Mouse (Mus musculus) midbrain, embryonic 13.5 days (tissue): ENCODE data around the gene Eps8. TPM values are rescaled to one million over a fixed set of nuclear protein-coding genes. Genes with fewer than 3 reads are reported as not detected.

Experiments
- ATAC-seq: fragments of 200-750 bp; cut with Nextera tagmentation; 2 replicates; pipeline ENCODE4 v1.8.0; 2017; ENCODE audit warnings: mild to moderate bottlenecking, moderate TSS enrichment, moderate library complexity
- H3K27ac ChIP-seq: fragments of 300-500 bp; sonication (generic); 2 replicates; pipeline ENCODE4 v1.5.1; 2015; ENCODE audit warnings: inconsistent platforms, mild to moderate bottlenecking, moderate library complexity
- H3K27me3 ChIP-seq: fragments of 300-500 bp; sonication (generic); 2 replicates; pipeline ENCODE4 v1.6.1; 2015; ENCODE audit warnings: mild to moderate bottlenecking, inconsistent platforms
- H3K36me3 ChIP-seq: fragments of 300-500 bp; sonication (generic); 2 replicates; pipeline ENCODE4 v1.6.1; 2015; ENCODE audit warnings: mild to moderate bottlenecking, inconsistent platforms
- H3K4me1 ChIP-seq: fragments of 300-500 bp; sonication (generic); replicated peaks from 2 replicates; pipeline ENCODE4 v1.6.1; 2015; ENCODE audit warnings: inconsistent platforms
- H3K4me2 ChIP-seq: fragments of 300-500 bp; sonication (generic); replicated peaks from 2 replicates; pipeline ENCODE4 v1.6.1; 2015; ENCODE audit warnings: moderate library complexity, mild to moderate bottlenecking, inconsistent platforms
- H3K4me3 ChIP-seq: fragments of 300-500 bp; sonication (generic); replicated peaks from 2 replicates; pipeline ENCODE4 v1.5.1; 2015; ENCODE audit warnings: mild to moderate bottlenecking, inconsistent platforms
- H3K9ac ChIP-seq: fragments of 300-500 bp; sonication (generic); replicated peaks from 2 replicates; pipeline ENCODE4 v1.6.1; 2015; ENCODE audit warnings: mild to moderate bottlenecking, inconsistent platforms
- H3K9me3 ChIP-seq: fragments of 300-500 bp; sonication (generic); 2 replicates; pipeline ENCODE4 v1.6.1; 2016; ENCODE audit warnings: mild to moderate bottlenecking, inconsistent platforms
- WGBS: fragments of 180-500 bp; shearing (Covaris S2); methylation state at CpG from one replicate; pipeline ENCODE4 v1.1.7; 2015; 5-methylcytosine and 5-hydroxymethylcytosine counted together
- polyA plus RNA-seq: library from polyadenylated mRNA; unstranded; fragments of >200 nt; fragmentation: Nextera tagmentation; extraction: Ambion mirVana; gene quantifications from 2 replicates; pipeline ENCODE4 v1.2.1, GENCODE M21; 2015

Gene Eps8
- polyA plus RNA-seq, 1 experiment from 2014 or later: 13.0 TPM

GRCm38 (mm10) chr6:137682629-137683028 lies 28.0 kb upstream of the Eps8 start:
- ATAC-seq: no peak
- 0 out of 2 replicates have a peak, but pooled peaks cover 4% of the 10 kb centered on the region for H3K9me3 ChIP-seq
- no peak overlapping the region for H3K27ac ChIP-seq
- no peak overlapping the region for H3K4me3 ChIP-seq
- H3K36me3 ChIP-seq: no peaks in the 10 kb centered on the region
- H3K27me3 ChIP-seq: no peaks in the 10 kb centered on the region
- no peak overlapping the region for H3K4me2 ChIP-seq
- H3K4me1 ChIP-seq: no peaks in the 10 kb centered on the region
- 89% methylated on average over 2 of the region's 2 CpGs for WGBS
- no peak overlapping the region for H3K9ac ChIP-seq

GRCm38 (mm10) chr6:137681000-137681399 lies 26.3 kb upstream of the Eps8 start:
- no peak overlapping the region for H3K9ac ChIP-seq
- H3K27ac ChIP-seq: no peak overlapping the region
- no peak for ATAC-seq
- no peak overlapping the region for H3K4me2 ChIP-seq
- H3K4me3 ChIP-seq: no peak overlapping the region
- no peaks in the 10 kb centered on the region for H3K4me1 ChIP-seq
- H3K9me3 ChIP-seq: 0 out of 2 replicates have a peak, but pooled peaks cover 4% of the 10 kb centered on the region
- no peaks in the 10 kb centered on the region for H3K27me3 ChIP-seq
- WGBS: 95% methylated on average over 2 of the region's 2 CpGs
- no peaks in the 10 kb centered on the region for H3K36me3 ChIP-seq

GRCm38 (mm10) chr6:137676581-137676980 lies 21.9 kb upstream of the Eps8 start:
- no peaks in the 10 kb centered on the region for H3K36me3 ChIP-seq
- no peaks in the 10 kb centered on the region for H3K27me3 ChIP-seq
- H3K9me3 ChIP-seq: 0 out of 2 replicates have a peak, but pooled peaks cover 4% of the 10 kb centered on the region
- no peaks in the 10 kb centered on the region for H3K4me1 ChIP-seq
- ATAC-seq: no peak
- no peak overlapping the region for H3K4me3 ChIP-seq
- no peak overlapping the region for H3K27ac ChIP-seq
- no peak overlapping the region for H3K4me2 ChIP-seq
- 93% methylated on average over 12 of the region's 12 CpGs for WGBS
- no peak overlapping the region for H3K9ac ChIP-seq

GRCm38 (mm10) chr6:137675556-137675955 lies 20.9 kb upstream of the Eps8 start:
- Histone ChIP-seq H3K4me1 (no peaks in the 10 kb centered on the region), H3K27ac (no peak overlapping the region), H3K27me3 (no peaks in the 10 kb centered on the region), H3K4me3 (no peak overlapping the region), H3K9ac (no peak overlapping the region), H3K4me2 (no peak overlapping the region), H3K36me3 (no peaks in the 10 kb centered on the region), H3K9me3 (0 out of 2 replicates have a peak, but pooled peaks cover 4% of the 10 kb centered on the region)
- WGBS: 77% methylated on average over 5 of the region's 5 CpGs
- ATAC-seq: no peak

- no peak overlapping the region for H3K4me3 ChIP-seq
- no peak for ATAC-seq
- H3K36me3 ChIP-seq: no peaks in the 10 kb centered on the region
- H3K9ac ChIP-seq: no peak overlapping the region
- 62% methylated on average over 15 of the region's 15 CpGs for WGBS
- no peak overlapping the region for H3K4me2 ChIP-seq
- no peaks in the 10 kb centered on the region for H3K27me3 ChIP-seq
- no peaks in the 10 kb centered on the region for H3K4me1 ChIP-seq
- no peak overlapping the region for H3K27ac ChIP-seq
- H3K9me3 ChIP-seq: no peaks in the 10 kb centered on the region
Observed at GRCm38 (mm10) chr6:137673301-137673700, 18.6 kb upstream of the Eps8 start.

- Histone ChIP-seq H3K9me3 (no peaks in the 10 kb centered on the region), H3K9ac (no peak overlapping the region), H3K4me3 (no peak overlapping the region), H3K27ac (no peak overlapping the region), H3K36me3 (no peaks in the 10 kb centered on the region), H3K4me1 (no peaks in the 10 kb centered on the region), H3K4me2 (no peak overlapping the region), H3K27me3 (no peaks in the 10 kb centered on the region)
- ATAC-seq: no peak
- 86% methylated on average over 10 of the region's 10 CpGs for WGBS
Observed at GRCm38 (mm10) chr6:137671561-137671960, 16.9 kb upstream of the Eps8 start.

GRCm38 (mm10) chr6:137670820-137671219 lies 16.1 kb upstream of the Eps8 start:
- no peak overlapping the region for H3K4me3 ChIP-seq
- H3K27ac ChIP-seq: no peak overlapping the region
- H3K27me3 ChIP-seq: no peaks in the 10 kb centered on the region
- H3K4me2 ChIP-seq: no peak overlapping the region
- H3K9me3 ChIP-seq: no peaks in the 10 kb centered on the region
- H3K4me1 ChIP-seq: no peaks in the 10 kb centered on the region
- H3K36me3 ChIP-seq: no peaks in the 10 kb centered on the region
- ATAC-seq: no peak
- WGBS: 91% methylated on average over 9 of the region's 9 CpGs
- no peak overlapping the region for H3K9ac ChIP-seq

GRCm38 (mm10) chr6:137669876-137670275 lies 15.2 kb upstream of the Eps8 start:
- Histone ChIP-seq H3K27ac (no peak overlapping the region), H3K4me2 (no peak overlapping the region), H3K36me3 (no peaks in the 10 kb centered on the region), H3K9me3 (no peaks in the 10 kb centered on the region), H3K9ac (no peak overlapping the region), H3K4me3 (no peak overlapping the region), H3K27me3 (no peaks in the 10 kb centered on the region), H3K4me1 (no peaks in the 10 kb centered on the region)
- 85% methylated on average over 3 of the region's 3 CpGs for WGBS
- ATAC-seq: no peak

GRCm38 (mm10) chr6:137669433-137669832 lies 14.8 kb upstream of the Eps8 start:
- no peak overlapping the region for H3K27ac ChIP-seq
- 71% methylated on average over 1 of the region's 1 CpGs for WGBS
- ATAC-seq: no peak

GRCm38 (mm10) chr6:137668331-137668730 lies 13.7 kb upstream of the Eps8 start:
- Histone ChIP-seq H3K9ac (no peak overlapping the region), H3K36me3 (no peaks in the 10 kb centered on the region), H3K4me3 (no peak overlapping the region), H3K4me2 (no peak overlapping the region), H3K27ac (no peak overlapping the region), H3K4me1 (no peaks in the 10 kb centered on the region), H3K27me3 (no peaks in the 10 kb centered on the region), H3K9me3 (no peaks in the 10 kb centered on the region)
- ATAC-seq: no peak
- WGBS: 65% methylated on average over 3 of the region's 3 CpGs

More at GRCm38 (mm10) chr6:137669433-137669832, 14.8 kb upstream of the Eps8 start:
- no peaks in the 10 kb centered on the region for H3K36me3 ChIP-seq
- no peaks in the 10 kb centered on the region for H3K4me1 ChIP-seq
- no peaks in the 10 kb centered on the region for H3K27me3 ChIP-seq
- H3K9me3 ChIP-seq: no peaks in the 10 kb centered on the region
- no peak overlapping the region for H3K9ac ChIP-seq
- H3K4me2 ChIP-seq: no peak overlapping the region
- no peak overlapping the region for H3K4me3 ChIP-seq

GRCm38 (mm10) chr6:137667665-137668064 lies 13.0 kb upstream of the Eps8 start:
- H3K4me1 ChIP-seq: no peaks in the 10 kb centered on the region
- 85% methylated on average over 3 of the region's 3 CpGs for WGBS
- no peaks in the 10 kb centered on the region for H3K27me3 ChIP-seq
- ATAC-seq: no peak
- H3K27ac ChIP-seq: no peak overlapping the region
- no peak overlapping the region for H3K9ac ChIP-seq
- no peaks in the 10 kb centered on the region for H3K36me3 ChIP-seq
- no peak overlapping the region for H3K4me2 ChIP-seq
- no peaks in the 10 kb centered on the region for H3K9me3 ChIP-seq
- no peak overlapping the region for H3K4me3 ChIP-seq

- H3K4me1 ChIP-seq: no peaks in the 10 kb centered on the region
- no peak for ATAC-seq
- no peaks in the 10 kb centered on the region for H3K27me3 ChIP-seq
- no peak overlapping the region for H3K27ac ChIP-seq
- no peaks in the 10 kb centered on the region for H3K36me3 ChIP-seq
- H3K9me3 ChIP-seq: no peaks in the 10 kb centered on the region
- no peak overlapping the region for H3K4me3 ChIP-seq
- H3K4me2 ChIP-seq: no peak overlapping the region
- no peak overlapping the region for H3K9ac ChIP-seq
- WGBS: 77% methylated on average over 3 of the region's 3 CpGs
Observed at GRCm38 (mm10) chr6:137664936-137665335, 10.3 kb upstream of the Eps8 start.

- whole genome bisulfite sequencing: 94% methylated on average over 23 of the region's 23 CpGs
- no peak overlapping the region for H3K4me3 ChIP-seq
- H3K27me3 ChIP-seq: no peaks in the 10 kb centered on the region
- H3K9me3 ChIP-seq: no peaks in the 10 kb centered on the region
- no peaks in the 10 kb centered on the region for H3K36me3 ChIP-seq
- no peak overlapping the region for H3K27ac ChIP-seq
- no peaks in the 10 kb centered on the region for H3K4me1 ChIP-seq
- H3K9ac ChIP-seq: no peak overlapping the region
- H3K4me2 ChIP-seq: no peak overlapping the region
- no peak for ATAC-seq
Observed at GRCm38 (mm10) chr6:137661583-137662365, 7.1 kb upstream of the Eps8 start.
